9 mouse cellular contexts compared by ENCODE assay signal in genomic region chr11:51059640-51060039, GRCm38 (mm10). TPM values are rescaled to one million over a fixed set of nuclear protein-coding genes. Genes with fewer than 3 reads are reported as not detected.
DNase-seq lines count a peak whose midpoint lies in the region; ATAC-seq and TF ChIP-seq lines count a peak whose summit lies in the region.
"Had no signal": no experiment of that assay in that cellular context is flagged by ENCODE, and none has a peak within 500 bp of the region (broad histone marks: within the 10 kb centered on the region; RNA-seq: fewer than 3 reads in every experiment).

No protein-coding gene starts in this region.

- H3K4me1 ChIP-seq in heart, embryonic 15.5 days (replicated peaks), result peaks cover 7% of the 10 kb centered on the region
- no peaks in the 10 kb centered on the region for H3K4me1 ChIP-seq in bone marrow, adult 2 months (ENCODE audit: control insufficient read depth, insufficient read depth, low read length)
- H3K4me1 ChIP-seq in hindbrain, embryonic 10.5 days (replicated peaks), result peaks cover 11% of the 10 kb centered on the region
- H3K4me1 ChIP-seq in midbrain, embryonic 11.5 days (ENCODE audit: control insufficient read depth, insufficient read depth, low read length), result peaks cover 6% of the 10 kb centered on the region

- TF ChIP-seq POLR2A in bone marrow, adult 2 months (IDR thresholded peaks at IDR 0.05; ENCODE audit: borderline replicate concordance, control insufficient read depth, low read depth, low read length), result no peak

- no peak; the same call in 1 of the 2 replicates for ATAC-seq in heart, embryonic 15.5 days (replicated peaks; ENCODE audit: insufficient number of reproducible peaks, insufficient read depth, low FRiP score, low read depth)
- ATAC-seq in midbrain, embryonic 11.5 days (ENCODE audit: low FRiP score), result no peak; the same call in 1 of the 2 replicates

- H3K4me2 ChIP-seq in heart, embryonic 15.5 days, result peak overlapping the region; percentile 79
- peak overlapping the region; percentile 88 for H3K4me2 ChIP-seq in midbrain, embryonic 11.5 days

- no peaks in the 10 kb centered on the region for H3K36me3 ChIP-seq in heart, embryonic 15.5 days
- peaks cover 32% of the 10 kb centered on the region for H3K36me3 ChIP-seq in hindbrain, embryonic 10.5 days
- no peaks in the 10 kb centered on the region for H3K36me3 ChIP-seq in midbrain, embryonic 11.5 days (ENCODE audit: control insufficient read depth, insufficient read depth, low read length)

- no peaks in the 10 kb centered on the region for H3K9me3 ChIP-seq in heart, embryonic 15.5 days (replicated peaks)
- H3K9me3 ChIP-seq in hindbrain, embryonic 10.5 days, result no peaks in the 10 kb centered on the region
- H3K9me3 ChIP-seq in midbrain, embryonic 11.5 days (ENCODE audit: control insufficient read depth, low read length), result no peaks in the 10 kb centered on the region

- peak overlapping the region; percentile 79 for H3K9ac ChIP-seq in heart, embryonic 15.5 days
- peak overlapping the region; percentile 90 for H3K9ac ChIP-seq in midbrain, embryonic 11.5 days (ENCODE audit: low read length)

- 14% methylated on average over 14 of the region's 14 CpGs for WGBS in heart, embryonic 15.5 days
- 15% methylated on average over 14 of the region's 14 CpGs for WGBS in bone marrow, adult 2 months
- WGBS in hindbrain, embryonic 10.5 days, result 17% methylated on average over 14 of the region's 14 CpGs
- 15% methylated on average over 14 of the region's 14 CpGs for WGBS in midbrain, embryonic 11.5 days

- H3K4me3 ChIP-seq in heart, embryonic 15.5 days, result peak overlapping the region; percentile 95
- H3K4me3 ChIP-seq in bone marrow, adult 2 months (replicated peaks; ENCODE audit: control insufficient read depth, low read depth, low read length), result peak overlapping the region; percentile 16
- peak overlapping the region; percentile 77 for H3K4me3 ChIP-seq in hindbrain, embryonic 10.5 days
- H3K4me3 ChIP-seq in midbrain, embryonic 11.5 days (ENCODE audit: low read depth, low read length), result peak overlapping the region; percentile 69

- no peak for DNase-seq in heart, adult 8-10 months (ENCODE audit: low spot score)
- DNase-seq in hindbrain, embryonic 10.5 days (ENCODE audit: low spot score), result no peak
- no peak for DNase-seq in midbrain, embryonic 11.5 days (ENCODE audit: low spot score, missing footprints)
- no peak for DNase-seq in urinary bladder, postnatal 4 days (ENCODE audit: low spot score in 2 of 2)
- no peak for DNase-seq in adrenal gland, adult 8-10 months
- DNase-seq in cerebellum, adult 11 months, result no peak

- no peak overlapping the region for H3K27ac ChIP-seq in heart, embryonic 15.5 days
- no peak overlapping the region for H3K27ac ChIP-seq in bone marrow, adult 2 months (ENCODE audit: control insufficient read depth, insufficient read depth, low read depth, low read length, poor library complexity)
- peak overlapping the region; percentile 94 for H3K27ac ChIP-seq in hindbrain, embryonic 10.5 days
- H3K27ac ChIP-seq in midbrain, embryonic 11.5 days (ENCODE audit: low read depth, low read length), result no peak overlapping the region

- no peak for TF ChIP-seq CTCF in bone marrow, adult 2 months (IDR thresholded peaks at IDR 0.05; ENCODE audit: control insufficient read depth, insufficient read depth, low read length)

- H3K27me3 ChIP-seq in heart, embryonic 15.5 days, result no peaks in the 10 kb centered on the region; the same call in 1 of the 2 replicates
- H3K27me3 ChIP-seq in hindbrain, embryonic 10.5 days (ENCODE audit: insufficient read depth, poor library complexity, severe bottlenecking), result no peaks in the 10 kb centered on the region
- no peaks in the 10 kb centered on the region for H3K27me3 ChIP-seq in midbrain, embryonic 11.5 days (ENCODE audit: control insufficient read depth, insufficient read depth, low read length)

RNA-seq across cellular contexts. Expression of gene Zfp354a, which starts 0.6 kb away (rescaled TPM):
- 5.6 and 5.9 TPM in 2 replicates for polyA plus RNA-seq in heart, embryonic 15.5 days (2015; fragmentation: Nextera tagmentation; extraction: Ambion mirVana)
- 1 to 10 TPM; 1.5 to 2.3 (median 2.1) TPM for total RNA-seq in heart, adult 8-10 months (2022)
- 0.45 and 0.80 TPM in 2 replicates for polyA plus RNA-seq in bone marrow, adult 2 months (2011; ENCODE audit: insufficient read depth, insufficient read length, low replicate concordance, missing spikeins)
- polyA plus RNA-seq in hindbrain, embryonic 10.5 days (2016; fragmentation: Nextera tagmentation; extraction: Ambion mirVana), result 6.8 and 9.8 TPM in 2 replicates
- 10.3 and 13.4 TPM in 2 replicates for polyA plus RNA-seq in midbrain, embryonic 11.5 days (2014; fragmentation: Nextera tagmentation; extraction: Ambion mirVana)
- total RNA-seq in adrenal gland, adult 8-10 months (2022), result 10 to 100 TPM in 2 of 4 experiments, 1 to 10 TPM in 2; 5.7 to 12.4 (median 9.7) TPM

RNA-seq across cellular contexts. Expression of gene Olfr1375, which starts 11.7 kb away (rescaled TPM):
- polyA plus RNA-seq in heart, embryonic 15.5 days (2015; fragmentation: Nextera tagmentation; extraction: Ambion mirVana), result not detected in 2 replicates
- total RNA-seq in heart, adult 8-10 months (2022), result not detected
- polyA plus RNA-seq in bone marrow, adult 2 months (2011; ENCODE audit: insufficient read depth, insufficient read length, low replicate concordance, missing spikeins), result not detected in 2 replicates
- not detected in 2 replicates for polyA plus RNA-seq in hindbrain, embryonic 10.5 days (2016; fragmentation: Nextera tagmentation; extraction: Ambion mirVana)
- polyA plus RNA-seq in midbrain, embryonic 11.5 days (2014; fragmentation: Nextera tagmentation; extraction: Ambion mirVana), result not detected in 2 replicates
- total RNA-seq in adrenal gland, adult 8-10 months (2022), result not detected
- total RNA-seq: heart, adult 18-20 months had no signal

RNA-seq across cellular contexts. Expression of gene Olfr54, which starts 45.6 kb away (rescaled TPM):
- not detected in 2 replicates for polyA plus RNA-seq in heart, embryonic 15.5 days (2015; fragmentation: Nextera tagmentation; extraction: Ambion mirVana)
- total RNA-seq in heart, adult 8-10 months (2022), result not detected
- polyA plus RNA-seq in bone marrow, adult 2 months (2011; ENCODE audit: insufficient read depth, insufficient read length, low replicate concordance, missing spikeins), result not detected in 2 replicates
- polyA plus RNA-seq in hindbrain, embryonic 10.5 days (2016; fragmentation: Nextera tagmentation; extraction: Ambion mirVana), result not detected in 2 replicates
- polyA plus RNA-seq in midbrain, embryonic 11.5 days (2014; fragmentation: Nextera tagmentation; extraction: Ambion mirVana), result not detected in 2 replicates
- total RNA-seq in adrenal gland, adult 8-10 months (2022), result under 1 TPM; 0.15 to 0.91 (median 0.39) TPM
- total RNA-seq: heart, adult 18-20 months had no signal

RNA-seq across cellular contexts. Expression of gene Olfr51, which starts 56.2 kb away (rescaled TPM):
- not detected in 2 replicates for polyA plus RNA-seq in heart, embryonic 15.5 days (2015; fragmentation: Nextera tagmentation; extraction: Ambion mirVana)
- total RNA-seq in heart, adult 8-10 months (2022), result not detected
- not detected in 2 replicates for polyA plus RNA-seq in bone marrow, adult 2 months (2011; ENCODE audit: insufficient read depth, insufficient read length, low replicate concordance, missing spikeins)
- polyA plus RNA-seq in hindbrain, embryonic 10.5 days (2016; fragmentation: Nextera tagmentation; extraction: Ambion mirVana), result not detected in 2 replicates
- not detected in 2 replicates for polyA plus RNA-seq in midbrain, embryonic 11.5 days (2014; fragmentation: Nextera tagmentation; extraction: Ambion mirVana)
- not detected for total RNA-seq in adrenal gland, adult 8-10 months (2022)
- total RNA-seq: heart, adult 18-20 months had no signal

Comparison
In these comparisons a context has a peak if more than half of its experiments do, and no peak if none do; other contexts are left out.
1. H3K4me3 ChIP-seq: peak in every context shown above with its lines; median percentile 95 in heart, embryonic 15.5 days; 77 in hindbrain, embryonic 10.5 days; 69 in midbrain, embryonic 11.5 days; 16 in bone marrow, adult 2 months.